Mouse (Mus musculus): ENCODE measurements around the gene Yaf2.

- TF ChIP-seq CTCF (IDR thresholded peaks at IDR 0.05; ENCODE audit: insufficient read depth, low read length): 0 out of 2 replicates have a peak, but pooled peaks have one; percentile 19
- no peak for TF ChIP-seq POLR2A (IDR thresholded peaks at IDR 0.05; ENCODE audit: borderline replicate concordance, extremely low read depth, low read depth, low read length)
Observed at GRCm38 (mm10) chr15:93251553-93252250, 85.0 kb downstream of the Yaf2 start.

Data from lung, adult 2 months (tissue).